ENCODE assay signal across 8 mouse cellular contexts in genomic region chr9:114583812-114584182, GRCm38 (mm10). TPM values are rescaled to one million over a fixed set of nuclear protein-coding genes. Genes with fewer than 3 reads are reported as not detected.
A peak's percentile ranks its signal among the peaks of the same experiment; 100 is the strongest.
DNase-seq lines count a peak whose midpoint lies in the region; ATAC-seq and TF ChIP-seq lines count a peak whose summit lies in the region.

No protein-coding gene starts in this region.

- peak; percentile 69 for TF ChIP-seq CTCF in embryonic fibroblast, embryonic 13.5 days (IDR thresholded peaks at IDR 0.05; ENCODE audit: borderline replicate concordance, insufficient read depth, low read length)
- peak; percentile 95 for TF ChIP-seq CTCF in liver, embryonic 14.5 days (IDR thresholded peaks at IDR 0.05; ENCODE audit: low read depth)

- peak; percentile 45 for DNase-seq in 416B (ENCODE audit: low read depth)
- peak; percentile 33 to 58 for DNase-seq in adrenal gland, postnatal 4 days (ENCODE audit: low spot score in 2 of 2)
- no peak for DNase-seq in liver, embryonic 14.5 days (ENCODE audit: low read depth in 3 of 3, low spot score in 3 of 3)
- peak; percentile 89 for DNase-seq in neural tube, embryonic 11.5 days (ENCODE audit: low spot score)
- peak; percentile 82 for DNase-seq in testis, postnatal 10 days (ENCODE audit: low spot score)

- H3K27me3 ChIP-seq in heart, embryonic 12.5 days (replicated peaks): no peaks in the 10 kb centered on the region
- H3K27me3 ChIP-seq in kidney, embryonic 16.5 days (ENCODE audit: insufficient read depth, low read length): no peaks in the 10 kb centered on the region
- no peaks in the 10 kb centered on the region for H3K27me3 ChIP-seq in liver, embryonic 14.5 days (ENCODE audit: control insufficient read depth, insufficient read depth, low read length)
- H3K27me3 ChIP-seq in neural tube, embryonic 11.5 days (ENCODE audit: control insufficient read depth, insufficient read depth, low read length): no peaks in the 10 kb centered on the region

- 1% methylated on average over 23 of the region's 23 CpGs for WGBS in heart, embryonic 12.5 days
- WGBS in kidney, embryonic 16.5 days: 1% methylated on average over 23 of the region's 23 CpGs
- WGBS in liver, embryonic 14.5 days (ENCODE audit: insufficient replicate concordance): under 1% methylated on average over 23 of the region's 23 CpGs
- WGBS in neural tube, embryonic 11.5 days: 1% methylated on average over 23 of the region's 23 CpGs

- peak overlapping the region; percentile 23 for H3K4me3 ChIP-seq in embryonic fibroblast, embryonic 13.5 days (ENCODE audit: insufficient read depth, low read length)
- peak overlapping the region; percentile 48 for H3K4me3 ChIP-seq in heart, embryonic 12.5 days
- H3K4me3 ChIP-seq in kidney, embryonic 16.5 days (ENCODE audit: low read length): peak overlapping the region; percentile 54
- H3K4me3 ChIP-seq in liver, embryonic 14.5 days (ENCODE audit: insufficient read depth in 1 of 2, low read depth in 2 of 2, low read length in 2 of 2): peak overlapping the region; percentile 44 to 53; a peak in 3 of 4 replicates
- H3K4me3 ChIP-seq in neural tube, embryonic 11.5 days (ENCODE audit: low read depth, low read length): peak overlapping the region; percentile 25

- H3K9ac ChIP-seq in heart, embryonic 12.5 days: peak overlapping the region; percentile 38
- peak overlapping the region; percentile 76 for H3K9ac ChIP-seq in kidney, embryonic 16.5 days (replicated peaks; ENCODE audit: low read length)
- H3K9ac ChIP-seq in liver, embryonic 14.5 days (replicated peaks): peak overlapping the region; percentile 54; the same call in 1 of the 2 replicates
- peak overlapping the region; percentile 43 for H3K9ac ChIP-seq in neural tube, embryonic 11.5 days (ENCODE audit: low read length)

- no peak for TF ChIP-seq POLR2A in embryonic fibroblast, embryonic 13.5 days (IDR thresholded peaks at IDR 0.05; ENCODE audit: low read depth, low read length)

- H3K4me1 ChIP-seq in embryonic fibroblast, embryonic 13.5 days (ENCODE audit: control insufficient read depth, insufficient read depth, low read length): no peaks in the 10 kb centered on the region
- peaks cover 9% of the 10 kb centered on the region; the same call in 1 of the 2 replicates for H3K4me1 ChIP-seq in heart, embryonic 12.5 days (replicated peaks)
- H3K4me1 ChIP-seq in kidney, embryonic 16.5 days (ENCODE audit: insufficient read depth, low read length): peaks cover 8% of the 10 kb centered on the region; the same call in 1 of the 2 replicates
- peaks cover 0 to 4% of the 10 kb centered on the region in 2 experiments; a peak in 1 of 4 replicates for H3K4me1 ChIP-seq in liver, embryonic 14.5 days (replicated peaks; ENCODE audit: control insufficient read depth in 2 of 2, insufficient read depth in 2 of 2, low read length in 1 of 2)
- H3K4me1 ChIP-seq in neural tube, embryonic 11.5 days (ENCODE audit: control insufficient read depth, insufficient read depth, low read length): peaks cover 7% of the 10 kb centered on the region

- no peak for ATAC-seq in heart, embryonic 12.5 days (ENCODE audit: insufficient number of reproducible peaks, low FRiP score)
- peak; percentile 73 for ATAC-seq in kidney, embryonic 16.5 days (ENCODE audit: low FRiP score, low TSS enrichment)
- peak; percentile 36; the same call in 1 of the 2 replicates for ATAC-seq in liver, embryonic 14.5 days (ENCODE audit: insufficient read depth)
- ATAC-seq in neural tube, embryonic 11.5 days (ENCODE audit: insufficient read depth, low FRiP score, low TSS enrichment): peak; percentile 62

- no peaks in the 10 kb centered on the region for H3K9me3 ChIP-seq in heart, embryonic 12.5 days (replicated peaks)
- no peaks in the 10 kb centered on the region for H3K9me3 ChIP-seq in kidney, embryonic 16.5 days (ENCODE audit: low read length)
- no peaks in the 10 kb centered on the region for H3K9me3 ChIP-seq in liver, embryonic 14.5 days (ENCODE audit: control insufficient read depth, low read length)
- H3K9me3 ChIP-seq in neural tube, embryonic 11.5 days (ENCODE audit: control insufficient read depth, low read length): no peaks in the 10 kb centered on the region

- peaks cover 20% of the 10 kb centered on the region for H3K36me3 ChIP-seq in heart, embryonic 12.5 days
- H3K36me3 ChIP-seq in kidney, embryonic 16.5 days (ENCODE audit: insufficient read depth, low read length): peaks cover 16% of the 10 kb centered on the region
- H3K36me3 ChIP-seq in liver, embryonic 14.5 days (replicated peaks; ENCODE audit: control insufficient read depth, insufficient read depth, low read depth): no peaks in the 10 kb centered on the region; the same call in 1 of the 2 replicates
- H3K36me3 ChIP-seq in neural tube, embryonic 11.5 days (ENCODE audit: control insufficient read depth, insufficient read depth, low read length): no peaks in the 10 kb centered on the region; the same call in 1 of the 2 replicates

- no peak for TF ChIP-seq EP300 in liver, embryonic 14.5 days (IDR thresholded peaks at IDR 0.05; ENCODE audit: low read depth)

- H3K4me2 ChIP-seq in heart, embryonic 12.5 days: peak overlapping the region; percentile 85
- H3K4me2 ChIP-seq in kidney, embryonic 16.5 days (replicated peaks; ENCODE audit: low read depth, low read length): peak overlapping the region; percentile 96
- peak overlapping the region; percentile 71 for H3K4me2 ChIP-seq in liver, embryonic 14.5 days (ENCODE audit: low read depth)
- peak overlapping the region; percentile 68 for H3K4me2 ChIP-seq in neural tube, embryonic 11.5 days (ENCODE audit: low read depth)

- H3K27ac ChIP-seq in embryonic fibroblast, embryonic 13.5 days (ENCODE audit: insufficient read depth, low read length): no peak overlapping the region
- 0 out of 2 replicates have a peak overlapping the region, but pooled peaks have one; percentile 22 for H3K27ac ChIP-seq in heart, embryonic 12.5 days (ENCODE audit: poor library complexity, severe bottlenecking)
- H3K27ac ChIP-seq in kidney, embryonic 16.5 days (ENCODE audit: low read length): peak overlapping the region; percentile 79
- H3K27ac ChIP-seq in liver, embryonic 14.5 days: peak overlapping the region; percentile 39; the same call in 1 of the 2 replicates
- H3K27ac ChIP-seq in neural tube, embryonic 11.5 days (ENCODE audit: low read depth, low read length): peak overlapping the region; percentile 62; the same call in 1 of the 2 replicates

RNA-seq across cellular contexts. Expression of gene Trim71, which starts 19.6 kb away (rescaled TPM):
- total RNA-seq in adrenal gland, postnatal 4 days (2021): under 1 TPM in 1 of 2 experiments, not detected in 1; 0.36 TPM
- 1.1 and 1.2 TPM in 2 replicates for polyA plus RNA-seq in embryonic fibroblast, embryonic 13.5 days (2011; ENCODE audit: insufficient read length, low read depth, missing spikeins)
- 0.40 and 0.63 TPM in 2 replicates for polyA plus RNA-seq in heart, embryonic 12.5 days (2016; fragmentation: Nextera tagmentation; extraction: Ambion mirVana)
- 0.69 and 0.89 TPM in 2 replicates for polyA plus RNA-seq in kidney, embryonic 16.5 days (2015; fragmentation: Nextera tagmentation; extraction: Ambion mirVana)
- polyA plus RNA-seq in liver, embryonic 14.5 days (2012; rRNA removed): 0.61 and 0.74 TPM in 2 replicates
- polyA plus RNA-seq in liver, embryonic 14.5 days (2014; fragmentation: Nextera tagmentation; extraction: Ambion mirVana): 0.62 and 0.82 TPM in 2 replicates
- 2.1 and 2.2 TPM in 2 replicates for polyA plus RNA-seq in neural tube, embryonic 11.5 days (2014; fragmentation: Nextera tagmentation; extraction: Ambion mirVana)

RNA-seq across cellular contexts. Expression of gene Cnot10, which starts 56.2 kb away (rescaled TPM):
- total RNA-seq in adrenal gland, postnatal 4 days (2021): 10 to 100 TPM; 59.5 to 61.9 TPM
- polyA plus RNA-seq in embryonic fibroblast, embryonic 13.5 days (2011; ENCODE audit: insufficient read length, low read depth, missing spikeins): 32.2 and 38.6 TPM in 2 replicates
- 39.4 and 40.8 TPM in 2 replicates for polyA plus RNA-seq in heart, embryonic 12.5 days (2016; fragmentation: Nextera tagmentation; extraction: Ambion mirVana)
- 73.9 and 74.3 TPM in 2 replicates for polyA plus RNA-seq in kidney, embryonic 16.5 days (2015; fragmentation: Nextera tagmentation; extraction: Ambion mirVana)
- 16.3 and 20.7 TPM in 2 replicates for polyA plus RNA-seq in liver, embryonic 14.5 days (2012; rRNA removed)
- polyA plus RNA-seq in liver, embryonic 14.5 days (2014; fragmentation: Nextera tagmentation; extraction: Ambion mirVana): 23.1 and 23.8 TPM in 2 replicates
- 68.0 and 68.5 TPM in 2 replicates for polyA plus RNA-seq in neural tube, embryonic 11.5 days (2014; fragmentation: Nextera tagmentation; extraction: Ambion mirVana)

Comparison
In these comparisons a context has a peak if more than half of its experiments do, and no peak if none do; other contexts are left out.
1. DNase-seq: peak in 416B (single experiment), adrenal gland, postnatal 4 days (2 of 2), neural tube, embryonic 11.5 days (single experiment) and testis, postnatal 10 days (single experiment); none in liver, embryonic 14.5 days (0 of 3).
2. Peak in every context shown above with its lines, with median percentiles within 50 percentile points of each other: H3K4me3 ChIP-seq, H3K4me2 ChIP-seq and H3K9ac ChIP-seq.